Mouse (Mus musculus) stomach, embryonic 14.5 days (tissue): ENCODE data around the gene Mecom. TPM values are rescaled to one million over a fixed set of nuclear protein-coding genes. Genes with fewer than 3 reads are reported as not detected.
"Not testable (repeated sequence)": the region's sequence is repeated elsewhere in the genome, so short reads cannot be mapped to it uniquely, and the experiment has no call there.

Experiments used
- ATAC-seq: fragments of 200-750 bp; cut with Nextera tagmentation; 2 replicates; pipeline ENCODE4 v1.8.0; 2017; ENCODE audit warnings: low read depth, moderate TSS enrichment; ENCODE audit not compliant: insufficient number of reproducible peaks, insufficient read depth, low FRiP score
- H3K27ac ChIP-seq: fragments of 300-500 bp; sonication (generic); 2 replicates; pipeline ENCODE4 v1.5.1; 2014; ENCODE audit warnings: mild to moderate bottlenecking, low read length, moderate library complexity, mixed read lengths
- H3K27me3 ChIP-seq: fragments of 300-500 bp; sonication (generic); 2 replicates; pipeline ENCODE4 v1.6.1; 2014; ENCODE audit warnings: low read length, control low read depth, mixed read lengths; ENCODE audit not compliant: control insufficient read depth, insufficient read depth
- H3K36me3 ChIP-seq: fragments of 300-500 bp; sonication (generic); 2 replicates; pipeline ENCODE4 v1.6.1; 2014; ENCODE audit warnings: mild to moderate bottlenecking, control low read depth, low read length, moderate library complexity, mixed read lengths; ENCODE audit not compliant: control insufficient read depth, insufficient read depth
- H3K4me1 ChIP-seq: fragments of 300-500 bp; sonication (generic); 2 replicates; pipeline ENCODE4 v1.6.1; 2014; ENCODE audit warnings: low read length, control low read depth, mixed read lengths; ENCODE audit not compliant: control insufficient read depth, insufficient read depth
- H3K4me2 ChIP-seq: fragments of 300-500 bp; sonication (generic); replicated peaks from 2 replicates; pipeline ENCODE4 v1.6.1; 2014; ENCODE audit warnings: low read depth, low read length, control low read depth
- H3K4me3 ChIP-seq: fragments of 300-500 bp; sonication (generic); 2 replicates; pipeline ENCODE4 v1.5.1; 2014; ENCODE audit warnings: low read depth, low read length, control low read depth
- H3K9ac ChIP-seq: fragments of 300-500 bp; sonication (generic); replicated peaks from 2 replicates; pipeline ENCODE4 v1.6.1; 2014; ENCODE audit warnings: low read depth, mild to moderate bottlenecking, control low read depth, low read length, moderate library complexity, mixed read lengths
- H3K9me3 ChIP-seq: fragments of 300-500 bp; sonication (generic); 2 replicates; pipeline ENCODE4 v1.6.1; 2016; ENCODE audit warnings: low read depth, low read length, control low read depth; ENCODE audit not compliant: control insufficient read depth
- WGBS: fragments of 180-500 bp; shearing (Covaris S2); extraction: QIAGEN DNeasy Blood & Tissue Kit; methylation state at CpG from one replicate; pipeline ENCODE4 v1.1.7; 2014; 5-methylcytosine and 5-hydroxymethylcytosine counted together
- polyA plus RNA-seq: library from polyadenylated mRNA; unstranded; fragments of >200 nt; fragmentation: Nextera tagmentation; extraction: Ambion mirVana; gene quantifications from 2 replicates; pipeline ENCODE4 v1.2.1, GENCODE M21; 2014

Gene Mecom
- 85.8 and 101 TPM in 2 replicates for polyA plus RNA-seq

GRCm38 (mm10) chr3:30547908-30548307 is at the start of gene Mecom:
Gene Mecom, minus strand, starts transcription at chr3:30548008.
- H3K36me3 ChIP-seq: no peaks in the 10 kb centered on the region
- H3K4me2 ChIP-seq: no peak within 1 kb of the TSS
- ATAC-seq: no peak
- H3K9ac ChIP-seq: no peak within 1 kb of the TSS
- no peak within 1 kb of the TSS for H3K4me3 ChIP-seq
- no peaks in the 10 kb centered on the region for H3K9me3 ChIP-seq
- H3K4me1 ChIP-seq: peaks cover 5% of the 10 kb centered on the region; the same call in 1 of the 2 replicates
- no peak within 1 kb of the TSS for H3K27ac ChIP-seq
- no peaks in the 10 kb centered on the region for H3K27me3 ChIP-seq
- WGBS: 88% methylated on average over 3 of the region's 3 CpGs

DNA sequence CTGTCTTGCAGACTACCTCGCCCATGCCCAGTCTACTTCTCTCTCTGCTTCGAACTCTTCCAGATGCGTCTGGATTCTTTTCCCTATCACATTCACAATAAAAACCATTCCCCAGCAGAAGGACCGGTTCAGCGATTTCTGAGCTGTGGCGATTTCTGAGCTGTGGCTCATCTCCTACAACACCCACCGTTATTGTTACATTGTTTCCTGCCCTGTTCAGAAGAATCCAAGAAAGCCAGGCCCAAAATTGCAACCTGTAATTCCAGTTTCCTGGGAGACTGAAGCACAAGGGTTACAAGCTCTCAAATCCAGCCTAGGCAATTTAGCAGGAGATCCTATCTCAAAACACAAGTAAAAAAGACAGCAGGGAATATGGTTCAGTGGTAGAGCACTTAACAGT is 49.5 kb upstream of the Mecom start:
- WGBS: 74% methylated on average over 7 of the region's 7 CpGs
- H3K9ac ChIP-seq: no peak overlapping the region

DNA sequence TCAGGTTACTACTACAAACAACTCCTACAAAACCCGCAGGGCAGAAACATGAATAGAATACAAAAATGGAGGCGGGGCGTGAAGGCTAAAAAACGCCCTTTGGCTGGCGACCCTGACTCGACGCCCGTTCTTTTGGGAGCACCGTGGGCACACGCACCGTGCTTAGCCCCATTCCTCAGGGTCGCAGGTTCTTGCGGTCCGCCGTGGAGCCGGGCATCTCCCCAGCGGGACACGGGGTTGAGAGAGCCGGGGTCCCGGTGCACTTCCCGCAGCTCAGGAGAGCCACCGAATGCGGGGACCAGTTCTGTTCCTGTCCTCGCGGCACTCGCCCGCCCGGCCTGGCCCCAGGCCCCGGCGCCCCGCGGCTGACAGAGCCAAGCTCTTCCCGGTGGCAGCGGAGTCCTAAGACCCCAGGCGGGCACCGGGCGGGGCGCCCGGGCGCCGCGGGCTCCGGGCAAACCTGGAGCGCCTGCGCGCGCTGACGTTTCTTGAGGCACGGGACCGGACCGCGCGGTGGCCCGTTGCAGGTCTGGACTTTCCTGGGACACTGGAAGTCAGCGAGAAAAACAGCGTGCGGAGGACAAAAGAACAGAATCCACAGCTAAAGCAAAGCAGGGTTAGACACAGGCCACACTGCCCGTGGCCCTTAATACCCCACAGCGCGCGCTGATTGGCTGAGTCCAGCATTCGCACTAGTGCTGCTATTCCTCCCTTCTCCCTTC is 47.5 kb upstream of the Mecom start:
- Histone ChIP-seq H3K9ac (peak overlapping the region; percentile 52), H3K4me3 (peak overlapping the region; percentile 72), H3K4me2 (peak overlapping the region; percentile 73), H3K27me3 (no peaks in the 10 kb centered on the region), H3K36me3 (no peaks in the 10 kb centered on the region), H3K4me1 (peaks cover 2% of the 10 kb centered on the region; the same call in 1 of the 2 replicates), H3K27ac (no peak overlapping the region), H3K9me3 (no peaks in the 10 kb centered on the region)
- WGBS: under 1% methylated on average over 62 of the region's 62 CpGs
- peak; percentile 21 for ATAC-seq

More for the DNA sequence above, 49.5 kb upstream of the Mecom start:
- peaks cover 2% of the 10 kb centered on the region; the same call in 1 of the 2 replicates for H3K4me1 ChIP-seq
- H3K9me3 ChIP-seq: no peaks in the 10 kb centered on the region
- H3K27ac ChIP-seq: no peak overlapping the region
- H3K27me3 ChIP-seq: no peaks in the 10 kb centered on the region
- H3K4me3 ChIP-seq: no peak overlapping the region
- no peak overlapping the region for H3K4me2 ChIP-seq
- H3K36me3 ChIP-seq: no peaks in the 10 kb centered on the region
- ATAC-seq: no peak

GRCm38 (mm10) chr3:30593719-30594485 is 46.1 kb upstream of the Mecom start:
- no peaks in the 10 kb centered on the region for H3K9me3 ChIP-seq
- H3K27me3 ChIP-seq: no peaks in the 10 kb centered on the region
- peaks cover 2% of the 10 kb centered on the region; the same call in 1 of the 2 replicates for H3K4me1 ChIP-seq
- no peak overlapping the region for H3K27ac ChIP-seq
- ATAC-seq: no peak
- H3K4me2 ChIP-seq: no peak overlapping the region
- no peak overlapping the region for H3K9ac ChIP-seq
- H3K4me3 ChIP-seq: no peak overlapping the region
- 75% methylated on average over 4 of the region's 4 CpGs for WGBS
- no peaks in the 10 kb centered on the region for H3K36me3 ChIP-seq

GRCm38 (mm10) chr3:30592418-30592853 is 44.6 kb upstream of the Mecom start:
- no peaks in the 10 kb centered on the region for H3K9me3 ChIP-seq
- ATAC-seq: peak; percentile 43; the same call in 1 of the 2 replicates
- no peaks in the 10 kb centered on the region for H3K36me3 ChIP-seq
- H3K9ac ChIP-seq: no peak overlapping the region
- H3K27ac ChIP-seq: no peak overlapping the region
- peaks cover 2% of the 10 kb centered on the region; the same call in 1 of the 2 replicates for H3K4me1 ChIP-seq
- no peak overlapping the region for H3K4me3 ChIP-seq
- no peaks in the 10 kb centered on the region for H3K27me3 ChIP-seq
- no peak overlapping the region for H3K4me2 ChIP-seq
- 3% methylated on average over 2 of the region's 2 CpGs for whole genome bisulfite sequencing

DNA sequence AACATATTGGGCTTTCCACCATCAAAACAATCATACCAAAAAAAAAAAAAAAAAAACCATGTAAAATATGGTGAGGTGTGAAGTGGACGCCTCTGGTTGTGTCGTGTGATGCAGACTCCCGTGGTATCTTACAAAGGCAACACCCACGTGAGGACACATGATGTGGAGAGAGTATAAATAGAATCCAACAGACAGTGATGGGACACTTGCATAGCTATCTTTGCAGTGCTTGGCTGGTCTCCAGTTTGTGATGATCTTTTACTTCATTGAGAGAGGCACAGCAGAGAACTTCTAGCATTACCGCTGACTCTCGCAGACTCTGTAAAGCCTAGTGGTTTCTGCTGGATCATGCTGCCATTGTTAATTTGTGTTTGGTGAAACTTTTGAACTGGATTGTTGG is 41.1 kb upstream of the Mecom start:
- no peaks in the 10 kb centered on the region for H3K27me3 ChIP-seq
- WGBS: 81% methylated on average over 6 of the region's 6 CpGs
- no peak for ATAC-seq

DNA sequence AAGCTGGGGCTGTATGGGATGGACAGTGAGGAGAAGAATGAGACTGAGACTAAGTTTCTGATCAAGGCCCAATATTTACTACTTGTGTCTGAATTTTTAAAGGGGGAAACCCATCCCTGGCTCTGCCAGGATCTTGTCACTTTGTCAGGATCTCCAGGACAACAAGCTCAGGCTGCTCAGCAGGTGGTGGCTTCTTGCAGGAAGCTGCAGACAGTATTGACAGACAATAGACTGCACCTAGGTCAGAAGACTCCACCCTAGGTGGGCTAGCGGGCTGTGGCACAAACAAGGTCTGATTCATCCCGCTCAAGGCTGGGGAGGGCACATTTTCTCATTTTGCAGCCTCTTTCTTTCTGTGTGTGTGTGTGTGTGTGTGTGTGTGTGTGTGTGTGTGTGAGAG is 25.7 kb upstream of the Mecom start:
- Histone ChIP-seq H3K27me3 (no peaks in the 10 kb centered on the region), H3K27ac (no peak overlapping the region), H3K4me3 (no peak overlapping the region), H3K9me3 (no peaks in the 10 kb centered on the region), H3K4me1 (no peaks in the 10 kb centered on the region), H3K36me3 (no peaks in the 10 kb centered on the region), H3K4me2 (no peak overlapping the region), H3K9ac (no peak overlapping the region)
- WGBS: 26% methylated on average over 2 of the region's 2 CpGs
- ATAC-seq: no peak

More for the DNA sequence above, 41.1 kb upstream of the Mecom start:
- Histone ChIP-seq H3K4me2 (no peak overlapping the region), H3K27ac (no peak overlapping the region), H3K36me3 (no peaks in the 10 kb centered on the region), H3K9me3 (no peaks in the 10 kb centered on the region), H3K4me3 (no peak overlapping the region), H3K4me1 (no peaks in the 10 kb centered on the region), H3K9ac (no peak overlapping the region)

DNA sequence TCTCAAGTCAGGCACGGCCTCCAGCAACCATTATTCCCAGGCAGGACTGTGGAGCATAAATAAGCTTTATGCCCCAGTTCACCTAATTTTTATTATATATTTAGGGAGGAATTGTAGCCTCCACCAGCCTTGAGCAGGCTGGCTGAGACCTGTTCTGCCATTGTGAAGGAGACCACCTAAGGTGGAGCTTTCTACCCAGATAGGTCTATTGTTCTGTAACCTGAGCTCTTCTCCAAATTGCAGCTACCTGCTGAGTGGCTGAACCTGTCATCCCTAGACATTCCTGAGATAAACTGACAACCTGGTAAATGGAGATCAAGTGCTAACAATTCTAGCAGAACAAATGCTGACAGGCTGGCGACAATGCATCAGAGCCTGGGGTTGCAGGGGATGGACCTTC is 18.5 kb upstream of the Mecom start:
- WGBS: no CpG with 5 or more reads among the region's 2 CpGs
- not testable (repeated sequence) for H3K27ac ChIP-seq, ATAC-seq, H3K9me3 ChIP-seq, H3K27me3 ChIP-seq, H3K4me3 ChIP-seq, H3K9ac ChIP-seq, H3K4me1 ChIP-seq, H3K36me3 ChIP-seq, H3K4me2 ChIP-seq
